Mouse (Mus musculus): ENCODE data around the gene Ccdc105. TPM values are rescaled to one million over a fixed set of nuclear protein-coding genes. Genes with fewer than 3 reads are reported as not detected.

Ccdc105 gene
- polyA plus RNA-seq, 1 experiment: not detected

DNA sequence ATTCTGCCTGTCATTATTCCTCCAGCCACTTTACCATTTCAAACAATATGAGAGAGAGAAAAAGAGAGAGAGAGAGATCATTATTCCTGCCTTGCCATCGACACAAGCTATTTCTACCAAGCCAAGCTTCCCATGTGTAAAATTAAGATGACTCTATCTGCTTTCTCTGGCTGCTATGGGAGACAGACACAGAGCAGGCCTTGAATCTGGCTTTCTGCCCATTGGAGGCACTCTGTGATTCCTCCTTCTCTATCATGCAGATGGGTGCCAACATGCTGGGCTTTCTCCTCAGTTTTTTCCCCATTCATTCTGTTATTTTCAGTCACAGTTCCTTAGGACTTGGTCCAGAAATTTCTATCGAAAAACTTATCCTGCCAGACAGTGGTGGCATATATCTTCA is 30.2 kb downstream of the Ccdc105 start:
- Histone ChIP-seq H3K4me1 (ENCODE audit: control insufficient read depth, insufficient read depth, low read length) (no peaks in the 10 kb centered on the region), H3K27ac (ENCODE audit: insufficient read depth, low read depth, low read length) (no peak overlapping the region), H3K4me3 (ENCODE audit: insufficient read depth, low read depth, low read length) (no peak overlapping the region)
- TF ChIP-seq POLR2A (IDR thresholded peaks at IDR 0.05; ENCODE audit: insufficient read depth, low read depth, low read length) (no peak), CTCF (IDR thresholded peaks at IDR 0.05; ENCODE audit: insufficient read depth, low read depth, low read length) (no peak)
- 30% methylated on average over 2 of the region's 2 CpGs for WGBS

DNA sequence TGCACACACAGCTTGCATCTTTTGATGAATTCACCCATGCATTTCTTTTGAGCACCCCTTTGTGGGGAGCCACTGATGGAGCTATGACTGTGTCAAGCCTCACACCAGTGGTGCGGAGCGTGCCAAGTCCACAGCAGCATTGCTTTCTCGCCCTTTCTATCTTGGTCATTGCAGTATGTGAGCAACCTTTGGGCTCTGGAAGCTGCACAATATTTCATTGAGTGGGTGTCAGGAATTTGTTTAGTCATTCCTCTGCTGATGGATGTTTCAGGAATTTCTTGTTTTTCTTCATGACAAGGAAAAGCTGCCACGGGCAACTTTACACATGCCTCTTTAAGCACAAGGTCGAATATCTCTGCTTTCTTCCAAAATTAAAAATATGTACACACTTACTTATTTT is 30.8 kb downstream of the Ccdc105 start:
- H3K27ac ChIP-seq (ENCODE audit: insufficient read depth, low read depth, low read length): no peak overlapping the region
- 77% methylated on average over 5 of the region's 5 CpGs for WGBS
- H3K4me1 ChIP-seq (ENCODE audit: control insufficient read depth, insufficient read depth, low read length): no peaks in the 10 kb centered on the region
- TF ChIP-seq CTCF (IDR thresholded peaks at IDR 0.05; ENCODE audit: insufficient read depth, low read depth, low read length) (no peak), POLR2A (IDR thresholded peaks at IDR 0.05; ENCODE audit: insufficient read depth, low read depth, low read length) (no peak)
- H3K4me3 ChIP-seq (ENCODE audit: insufficient read depth, low read depth, low read length): no peak overlapping the region

DNA sequence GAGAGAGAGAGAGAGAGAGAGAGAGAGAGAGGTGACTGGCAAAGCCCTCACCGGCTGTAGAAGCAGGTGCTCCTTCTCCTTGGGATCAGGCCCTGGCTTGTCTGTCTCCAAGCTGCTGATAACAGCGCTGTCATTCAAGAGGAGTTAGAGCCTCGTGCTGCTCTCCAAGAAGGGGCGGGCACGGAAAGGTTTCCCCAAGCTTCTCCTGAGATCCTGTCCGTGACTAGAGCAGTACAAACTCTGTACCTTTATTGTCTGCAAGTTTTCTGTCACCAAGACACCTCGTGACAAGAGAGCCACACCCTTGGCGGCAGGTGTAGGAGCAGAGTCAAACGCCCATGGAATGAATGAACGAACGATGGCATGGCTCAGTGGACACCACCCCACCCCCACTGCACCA is 34.8 kb downstream of the Ccdc105 start, which contains the start of gene Casp14:
Gene Casp14, minus strand, starts transcription at position 239 of the 400 bp plus-strand sequence.
- Histone ChIP-seq H3K4me3 (ENCODE audit: insufficient read depth, low read depth, low read length) (no peak within 1 kb of the TSS), H3K4me1 (ENCODE audit: control insufficient read depth, insufficient read depth, low read length) (no peaks in the 10 kb centered on the region), H3K27ac (ENCODE audit: insufficient read depth, low read depth, low read length) (no peak within 1 kb of the TSS)
- 70% methylated on average over 11 of the region's 11 CpGs for WGBS
- no peak for TF ChIP-seq CTCF (IDR thresholded peaks at IDR 0.05; ENCODE audit: insufficient read depth, low read depth, low read length)
- no peak for TF ChIP-seq POLR2A (IDR thresholded peaks at IDR 0.05; ENCODE audit: insufficient read depth, low read depth, low read length)

DNA sequence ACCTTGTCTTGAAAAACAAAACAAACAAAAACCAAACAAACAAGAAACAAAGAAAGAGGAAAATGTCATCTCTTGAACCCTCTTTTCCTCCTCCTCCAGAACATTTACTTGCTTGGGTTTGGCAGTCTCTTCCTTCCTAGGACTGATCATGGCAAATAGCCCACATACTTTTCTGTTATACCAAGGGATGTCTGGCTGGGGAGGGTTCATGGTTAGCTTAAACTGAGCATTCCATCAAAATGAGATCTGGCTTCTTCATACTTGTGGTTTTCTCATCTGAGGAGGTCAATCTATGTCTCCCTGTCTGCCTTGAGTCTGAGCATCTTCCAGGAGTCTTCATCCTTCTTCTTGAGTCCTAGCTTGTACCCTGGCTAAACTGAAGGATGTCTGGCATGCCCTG is 36.6 kb downstream of the Ccdc105 start:
- Histone ChIP-seq H3K4me1 (ENCODE audit: control insufficient read depth, insufficient read depth, low read length) (no peaks in the 10 kb centered on the region), H3K27ac (ENCODE audit: insufficient read depth, low read depth, low read length) (no peak overlapping the region), H3K4me3 (ENCODE audit: insufficient read depth, low read depth, low read length) (no peak overlapping the region)
- TF ChIP-seq CTCF (IDR thresholded peaks at IDR 0.05; ENCODE audit: insufficient read depth, low read depth, low read length): no peak
- TF ChIP-seq POLR2A (IDR thresholded peaks at IDR 0.05; ENCODE audit: insufficient read depth, low read depth, low read length): no peak

DNA sequence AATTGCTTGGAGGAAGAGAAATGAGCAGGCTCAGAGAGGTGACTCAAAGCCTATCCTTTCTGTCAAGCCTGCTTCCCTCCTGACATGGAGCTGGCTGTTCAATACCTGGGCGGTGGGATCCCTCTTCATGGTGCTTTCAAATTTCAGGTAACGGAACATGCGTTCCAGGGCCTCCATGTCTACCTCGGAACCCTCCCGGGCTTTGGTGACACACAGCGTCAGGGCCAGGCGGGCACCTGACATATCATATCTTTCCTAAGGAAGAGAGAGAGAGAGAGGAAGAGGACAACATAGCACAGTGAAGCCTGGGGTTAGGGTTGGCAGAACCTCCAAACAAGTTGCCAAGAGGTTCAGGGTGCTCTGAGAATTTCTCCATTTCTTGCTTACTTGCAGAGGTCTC is 37.7 kb downstream of the Ccdc105 start:
- Histone ChIP-seq H3K4me1 (ENCODE audit: control insufficient read depth, insufficient read depth, low read length) (no peaks in the 10 kb centered on the region), H3K4me3 (ENCODE audit: insufficient read depth, low read depth, low read length) (no peak overlapping the region), H3K27ac (ENCODE audit: insufficient read depth, low read depth, low read length) (no peak overlapping the region)
- no peak for TF ChIP-seq POLR2A (IDR thresholded peaks at IDR 0.05; ENCODE audit: insufficient read depth, low read depth, low read length)
- WGBS: 96% methylated on average over 7 of the region's 7 CpGs

DNA sequence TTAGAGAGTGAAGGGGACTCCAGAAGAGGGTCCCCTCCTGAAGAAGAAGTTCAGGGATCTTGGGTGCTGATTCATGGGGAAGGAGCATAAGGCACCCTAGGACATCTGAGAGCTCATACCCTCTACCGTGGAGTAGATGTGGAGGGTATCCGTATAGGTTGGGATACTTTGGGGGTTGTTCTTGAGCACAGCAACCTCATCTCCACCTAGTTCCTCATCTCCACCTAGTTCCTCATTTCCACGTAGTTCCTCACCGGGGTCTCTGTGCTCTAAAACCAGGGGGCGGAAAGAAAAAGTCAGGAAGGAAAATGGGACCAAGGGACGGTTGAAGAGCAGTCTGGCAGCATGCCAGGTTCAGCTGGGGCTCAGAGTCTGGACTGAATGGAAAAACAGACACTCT is 38.7 kb downstream of the Ccdc105 start:
- Histone ChIP-seq H3K27ac (ENCODE audit: insufficient read depth, low read depth, low read length) (no peak overlapping the region), H3K4me3 (ENCODE audit: insufficient read depth, low read depth, low read length) (no peak overlapping the region), H3K4me1 (ENCODE audit: control insufficient read depth, insufficient read depth, low read length) (no peaks in the 10 kb centered on the region)
- TF ChIP-seq POLR2A (IDR thresholded peaks at IDR 0.05; ENCODE audit: insufficient read depth, low read depth, low read length): no peak
- no peak for TF ChIP-seq CTCF (IDR thresholded peaks at IDR 0.05; ENCODE audit: insufficient read depth, low read depth, low read length)
- WGBS: 58% methylated on average over 6 of the region's 6 CpGs

DNA sequence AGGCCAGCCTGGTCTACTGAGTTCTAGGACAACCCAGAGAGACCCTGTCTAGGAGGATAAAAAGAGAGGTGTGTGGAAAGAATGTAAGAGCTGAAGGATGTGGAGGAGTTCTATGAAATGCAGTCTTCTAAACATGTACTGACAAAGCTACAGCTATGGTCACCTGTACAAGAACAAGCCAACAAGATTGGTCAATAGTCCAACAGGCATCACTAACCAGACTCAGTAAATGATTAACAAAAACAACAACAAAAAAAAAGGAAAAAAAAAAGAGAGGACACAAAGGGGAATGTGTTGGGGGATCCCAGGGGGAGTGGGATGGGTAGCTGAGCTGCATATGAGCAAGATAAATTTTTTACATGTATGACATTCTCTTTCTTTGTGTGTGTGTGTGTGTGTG is 42.2 kb downstream of the Ccdc105 start:
- TF ChIP-seq CTCF (IDR thresholded peaks at IDR 0.05; ENCODE audit: insufficient read depth, low read depth, low read length) (no peak), POLR2A (IDR thresholded peaks at IDR 0.05; ENCODE audit: insufficient read depth, low read depth, low read length) (no peak)
- no peak overlapping the region for H3K4me3 ChIP-seq (ENCODE audit: insufficient read depth, low read depth, low read length)
- no peaks in the 10 kb centered on the region for H3K4me1 ChIP-seq (ENCODE audit: control insufficient read depth, insufficient read depth, low read length)
- no peak overlapping the region for H3K27ac ChIP-seq (ENCODE audit: insufficient read depth, low read depth, low read length)

DNA sequence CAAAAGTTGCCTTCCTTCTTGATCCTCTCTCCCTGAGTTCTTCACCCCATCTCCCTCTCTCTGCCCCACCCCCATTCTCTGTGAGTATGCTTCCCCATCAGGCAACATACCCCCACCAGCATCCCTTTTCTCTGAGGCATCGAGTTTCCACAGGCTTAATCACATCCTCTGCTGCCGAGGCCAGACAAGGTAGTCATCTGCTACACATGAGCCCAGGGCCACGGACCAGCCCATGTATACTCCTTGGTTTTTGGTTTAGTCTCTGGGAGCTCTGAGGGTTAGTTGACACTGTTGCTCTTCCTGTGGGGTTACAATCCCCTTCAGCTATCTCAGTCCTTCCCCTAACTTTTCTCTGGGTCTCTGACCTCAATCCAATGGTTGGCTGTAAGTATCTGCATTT is 52.0 kb downstream of the Ccdc105 start:
- Histone ChIP-seq H3K4me1 (ENCODE audit: control insufficient read depth, insufficient read depth, low read length) (no peaks in the 10 kb centered on the region), H3K4me3 (ENCODE audit: insufficient read depth, low read depth, low read length) (no peak overlapping the region), H3K27ac (ENCODE audit: insufficient read depth, low read depth, low read length) (no peak overlapping the region)
- 55% methylated on average over 3 of the region's 3 CpGs for WGBS
- TF ChIP-seq CTCF (IDR thresholded peaks at IDR 0.05; ENCODE audit: insufficient read depth, low read depth, low read length) (no peak), POLR2A (IDR thresholded peaks at IDR 0.05; ENCODE audit: insufficient read depth, low read depth, low read length) (no peak)

Other genes with a start within 250 kb of the Ccdc105 start
- gene Olfr1358, start 235.6 kb downstream of the Ccdc105 start, polyA plus RNA-seq (2012; ENCODE audit: insufficient read depth, insufficient read length, low replicate concordance, missing spikeins): not detected in 2 replicates
- not detected in 2 replicates for gene Ilvbl, start 178.7 kb downstream of the Ccdc105 start, polyA plus RNA-seq (2012; ENCODE audit: insufficient read depth, insufficient read length, low replicate concordance, missing spikeins)
- not detected in 2 replicates for gene Syde1, start 161.1 kb downstream of the Ccdc105 start, polyA plus RNA-seq (2012; ENCODE audit: insufficient read depth, insufficient read length, low replicate concordance, missing spikeins)
- gene Olfr1357, start 135.0 kb downstream of the Ccdc105 start, polyA plus RNA-seq (2012; ENCODE audit: insufficient read depth, insufficient read length, low replicate concordance, missing spikeins): not detected in 2 replicates
- not detected in 2 replicates for gene Casp14, start 34.8 kb downstream of the Ccdc105 start, polyA plus RNA-seq (2012; ENCODE audit: insufficient read depth, insufficient read length, low replicate concordance, missing spikeins)
- not detected in 2 replicates for gene Slc1a6, start 27.4 kb upstream of the Ccdc105 start, polyA plus RNA-seq (2012; ENCODE audit: insufficient read depth, insufficient read length, low replicate concordance, missing spikeins)
- not detected in 2 replicates for gene Olfr1356, start 99.1 kb upstream of the Ccdc105 start, polyA plus RNA-seq (2012; ENCODE audit: insufficient read depth, insufficient read length, low replicate concordance, missing spikeins)
- gene Olfr1355, start 122.5 kb upstream of the Ccdc105 start, polyA plus RNA-seq (2012; ENCODE audit: insufficient read depth, insufficient read length, low replicate concordance, missing spikeins): not detected in 2 replicates
- gene Olfr1354, start 160.1 kb upstream of the Ccdc105 start, polyA plus RNA-seq (2012; ENCODE audit: insufficient read depth, insufficient read length, low replicate concordance, missing spikeins): not detected in 2 replicates
- not detected in 2 replicates for gene Olfr8, start 197.6 kb upstream of the Ccdc105 start, polyA plus RNA-seq (2012; ENCODE audit: insufficient read depth, insufficient read length, low replicate concordance, missing spikeins)
- not detected in 2 replicates for gene Olfr1353, start 210.2 kb upstream of the Ccdc105 start, polyA plus RNA-seq (2012; ENCODE audit: insufficient read depth, insufficient read length, low replicate concordance, missing spikeins)
- gene Olfr1352, start 228.0 kb upstream of the Ccdc105 start, polyA plus RNA-seq (2012; ENCODE audit: insufficient read depth, insufficient read length, low replicate concordance, missing spikeins): not detected in 2 replicates